Mouse (Mus musculus) CD4-positive, CD25-positive, alpha-beta regulatory T cell, adult 4 months (primary cell): Measurements from ENCODE around the gene Gm49027. TPM values are rescaled to one million over a fixed set of nuclear protein-coding genes. Genes with fewer than 3 reads are reported as not detected.
"Not testable (repeated sequence)": the region's sequence is repeated elsewhere in the genome, so short reads cannot be mapped to it uniquely, and the experiment has no call there.

Source experiments
- ATAC-seq: one replicate; pipeline ENCODE4 v1.8.0; 2017
- polyA plus RNA-seq, 2 experiments: library from polyadenylated mRNA; unstranded; fragments of 100-300 nt; shearing (Covaris generic); gene quantifications; one replicate each; pipeline ENCODE4 v1.2.1; 2017

The Gm49027 gene
- polyA plus RNA-seq = not detected

- no peak for ATAC-seq
Measured at GRCm38 (mm10) chr5:123525281-123525680, at the start of gene Gm49027. Gm49027 (minus strand) TSS chr5:123525488.

GRCm38 (mm10) chr5:123573362-123573761, 48.1 kb upstream of the Gm49027 start:
- no peak for ATAC-seq

GRCm38 (mm10) chr5:123572357-123573186, 47.3 kb upstream of the Gm49027 start, which contains the start of gene Vps33a:
Vps33a (minus strand) TSS chr5:123573038.
- peak; percentile 98 for ATAC-seq

- ATAC-seq = no peak
Measured at GRCm38 (mm10) chr5:123561128-123561527, 35.8 kb upstream of the Gm49027 start.

DNA sequence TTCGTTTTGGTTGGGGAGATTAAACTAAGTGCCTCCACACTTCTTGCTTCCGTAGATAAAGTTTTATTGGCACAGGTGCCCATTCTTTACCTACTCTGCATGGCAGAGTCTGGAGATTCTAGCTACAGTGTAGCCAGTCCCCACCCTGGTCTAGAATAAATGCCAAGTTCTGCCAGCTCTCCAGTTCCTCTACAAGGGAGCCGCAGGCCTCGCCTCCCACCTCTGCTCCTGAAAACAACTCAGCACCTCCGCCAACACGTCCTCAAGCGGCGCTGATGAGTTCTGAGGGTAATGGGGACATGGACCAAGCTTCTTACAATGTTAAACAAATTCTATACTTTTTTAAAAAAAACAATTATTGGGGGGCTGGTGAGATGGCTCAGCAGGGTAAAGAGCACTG, 34.3 kb upstream of the Gm49027 start:
- ATAC-seq = no peak

GRCm38 (mm10) chr5:123556451-123556850, 31.2 kb upstream of the Gm49027 start:
- no peak for ATAC-seq

GRCm38 (mm10) chr5:123555693-123556092, 30.4 kb upstream of the Gm49027 start:
- no peak for ATAC-seq

DNA sequence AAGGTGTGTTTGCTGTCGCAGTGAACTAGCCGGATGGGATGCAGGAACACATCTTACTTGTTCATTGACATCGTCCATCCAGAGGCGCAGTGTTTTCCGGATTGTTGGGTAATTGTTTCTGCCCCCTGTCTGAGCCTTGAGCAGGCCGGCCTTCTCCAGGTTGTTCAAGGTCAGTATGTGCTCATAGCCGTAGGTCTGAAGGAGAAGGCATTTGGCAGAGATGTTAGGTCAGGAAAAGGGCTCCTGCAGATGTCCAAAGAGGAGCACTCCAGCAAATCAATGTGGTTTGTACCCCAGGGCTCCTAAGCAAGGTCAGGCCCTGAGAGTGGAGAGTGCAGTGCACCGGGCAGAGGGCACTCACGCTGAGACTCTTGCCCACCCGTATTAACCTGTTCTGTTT, 8.5 kb upstream of the Gm49027 start:
- ATAC-seq = no peak

DNA sequence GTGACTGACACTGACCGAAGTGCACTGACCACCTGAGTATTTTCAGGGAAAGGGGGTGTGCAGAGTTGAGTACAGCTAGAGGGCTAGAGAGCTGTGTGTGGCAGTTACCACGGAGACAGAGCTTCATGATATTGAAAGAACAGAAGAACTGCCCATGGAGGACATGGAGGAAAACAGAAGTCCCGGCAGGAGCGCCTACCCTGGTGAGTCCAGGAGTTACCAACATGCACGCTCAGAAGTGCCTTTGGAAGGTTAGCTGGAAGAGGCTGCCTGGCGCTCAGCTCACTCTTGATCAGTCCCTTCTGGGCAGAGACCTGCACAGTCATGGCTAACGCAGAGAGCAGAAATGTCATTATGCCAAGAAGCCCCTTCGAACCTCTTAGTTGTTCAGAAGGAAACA, 4.8 kb upstream of the Gm49027 start:
- ATAC-seq = no peak

DNA sequence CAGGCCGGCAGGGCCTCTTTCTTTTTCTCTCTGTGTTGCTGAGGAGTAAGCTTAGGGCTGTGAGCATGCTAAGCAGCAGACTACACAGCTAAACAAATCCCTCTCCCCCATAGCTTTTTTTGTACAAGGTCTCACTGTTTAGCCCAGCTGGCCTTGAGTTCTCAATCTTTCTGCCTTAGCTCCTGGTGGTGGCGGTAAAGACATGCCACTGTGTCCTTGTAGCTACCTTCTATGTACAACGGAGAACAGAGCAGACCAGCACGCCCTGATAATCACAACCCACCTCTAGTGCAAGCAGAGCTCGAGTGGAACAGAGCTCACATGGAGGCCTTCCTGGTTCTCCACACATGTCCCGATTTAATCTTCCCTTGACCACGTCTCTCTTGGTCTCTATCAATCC, 3.4 kb upstream of the Gm49027 start:
- no peak for ATAC-seq

DNA sequence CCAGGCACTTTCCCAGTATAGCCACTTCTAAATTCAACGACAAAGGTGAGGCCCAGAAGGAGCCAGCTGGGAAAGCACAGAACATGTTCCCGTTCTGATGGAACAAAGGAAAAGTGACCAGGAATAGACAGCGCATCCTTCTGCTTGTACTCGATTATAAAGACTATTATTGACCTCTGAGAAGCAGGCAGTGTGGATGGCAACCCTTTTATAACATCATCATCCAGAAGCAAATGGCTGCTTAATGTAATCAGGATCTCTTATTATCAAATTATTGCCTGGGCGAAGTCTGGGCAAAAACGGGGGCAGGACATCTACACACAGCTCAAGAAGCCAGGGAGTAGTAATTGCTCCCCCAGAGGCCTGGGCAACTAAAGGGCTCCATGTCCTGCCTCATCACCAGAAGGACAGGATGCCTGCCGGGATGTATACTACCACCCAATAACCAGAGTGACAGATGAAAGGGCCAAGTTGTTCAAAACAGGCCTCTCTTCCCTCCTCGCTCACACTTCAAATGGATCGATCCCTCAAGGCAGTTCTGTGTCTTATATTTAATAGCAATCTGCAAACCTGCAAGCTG, 718 bp upstream of the Gm49027 start:
- ATAC-seq = no peak

GRCm38 (mm10) chr5:123524393-123524750, 916 bp downstream of the Gm49027 start:
- ATAC-seq = peak; percentile 65

GRCm38 (mm10) chr5:123523692-123524392, 1.4 kb downstream of the Gm49027 start, which contains the start of gene Diablo:
Diablo (minus strand) TSS chr5:123524176.
- ATAC-seq = peak; percentile 99

- ATAC-seq = no peak
Measured at GRCm38 (mm10) chr5:123522166-123522565, 3.1 kb downstream of the Gm49027 start.

- ATAC-seq = no peak
Measured at GRCm38 (mm10) chr5:123521621-123522020, 3.7 kb downstream of the Gm49027 start.

DNA sequence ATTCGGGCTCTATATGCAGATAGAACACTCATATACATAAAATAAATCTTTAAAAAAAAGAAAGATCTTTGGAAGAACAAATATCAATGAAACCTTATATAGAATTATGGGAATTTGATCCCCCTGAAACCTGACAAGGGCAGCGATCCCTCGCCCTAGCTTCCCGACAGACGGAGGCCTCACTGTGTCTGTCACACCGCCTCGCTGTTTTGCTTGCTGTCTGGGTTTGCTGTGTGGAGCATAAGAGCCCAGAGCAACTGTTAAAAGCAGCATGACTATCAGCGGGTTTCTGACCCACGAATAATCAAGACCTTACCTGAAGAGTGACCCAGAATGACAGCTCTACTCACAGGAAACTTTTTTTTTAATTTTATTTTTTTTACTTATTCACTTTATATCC, 4.6 kb downstream of the Gm49027 start:
- no peak for ATAC-seq

GRCm38 (mm10) chr5:123514871-123515270, 10.4 kb downstream of the Gm49027 start:
- ATAC-seq = no peak

GRCm38 (mm10) chr5:123512102-123512501, 13.2 kb downstream of the Gm49027 start:
- ATAC-seq = no peak

DNA sequence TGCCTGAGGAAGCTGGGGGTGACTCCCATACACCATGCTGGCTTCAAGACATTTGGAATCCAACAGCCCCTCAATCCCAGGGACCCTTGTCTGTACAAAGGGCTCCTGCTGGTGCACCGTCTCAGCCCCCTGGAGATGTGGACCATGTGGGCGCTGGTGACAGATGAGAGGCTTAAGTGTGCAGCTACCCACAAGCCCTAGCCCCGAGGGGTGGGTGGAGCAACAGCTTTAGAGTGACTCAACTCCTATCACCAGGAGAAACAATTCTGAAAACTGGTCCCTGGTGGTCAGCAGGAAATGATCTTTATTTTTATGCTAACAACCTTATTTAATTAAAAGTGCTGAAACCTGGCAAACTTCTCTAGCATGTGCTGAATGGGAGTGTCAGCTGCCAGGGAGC, 13.9 kb downstream of the Gm49027 start:
- ATAC-seq = not testable (repeated sequence)

DNA sequence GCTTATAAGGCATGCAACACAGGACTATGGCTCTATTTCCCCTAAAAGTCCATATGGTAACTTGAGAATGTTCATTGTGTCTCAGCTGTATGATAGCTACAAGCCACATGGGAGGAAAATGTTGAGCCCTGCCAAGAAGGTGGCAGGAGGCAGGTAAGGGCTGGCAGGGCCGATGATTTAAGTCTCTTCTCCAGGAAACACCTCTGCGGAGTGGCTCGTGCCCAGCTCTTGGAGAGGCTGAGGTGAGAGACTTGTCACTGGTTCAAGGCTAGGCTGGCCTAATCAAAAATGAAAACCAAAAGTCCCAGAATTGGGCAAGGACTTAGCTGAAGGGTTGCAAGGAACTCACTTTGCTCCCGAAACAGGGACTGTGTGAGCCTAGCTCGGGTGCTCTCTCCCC, 15.1 kb downstream of the Gm49027 start, which contains the start of gene B3gnt4:
Gene B3gnt4, plus strand, starts transcription at position 301 of the 400 bp plus-strand sequence.
- no peak for ATAC-seq

- ATAC-seq = no peak
Measured at GRCm38 (mm10) chr5:123508921-123509320, 16.4 kb downstream of the Gm49027 start.

- ATAC-seq = peak; percentile 81
Measured at GRCm38 (mm10) chr5:123507936-123508723, 17.2 kb downstream of the Gm49027 start.

DNA sequence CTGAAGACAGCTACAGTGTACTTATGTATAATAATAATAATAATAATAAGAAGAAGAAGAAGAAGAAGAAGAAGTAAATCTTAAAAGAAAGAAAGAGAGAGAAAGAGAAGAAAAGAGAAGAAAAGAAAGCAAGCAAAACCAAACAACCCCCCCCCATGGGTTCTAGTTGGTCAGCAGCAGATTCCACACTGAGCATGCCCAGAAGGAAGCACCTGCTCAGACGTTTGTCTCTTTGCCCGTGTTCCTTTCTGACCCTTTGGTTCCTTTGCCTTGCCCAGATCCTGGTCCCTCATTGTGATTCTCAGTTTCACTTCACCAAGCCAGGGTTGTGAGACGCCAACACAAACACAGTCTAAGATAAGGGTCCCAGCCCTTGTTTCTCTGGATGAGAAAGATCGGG, 23.3 kb downstream of the Gm49027 start:
- ATAC-seq = no peak
